Mouse (Mus musculus) forebrain, postnatal 0 days (tissue): ENCODE measurements around the gene Gmfg. TPM values are rescaled to one million over a fixed set of nuclear protein-coding genes. Genes with fewer than 3 reads are reported as not detected.

ENCODE experiments used
- ATAC-seq: fragments of 200-750 bp; cut with Nextera tagmentation; 2 replicates; pipeline ENCODE4 v1.8.0; 2017; ENCODE audit warnings: mild to moderate bottlenecking, moderate library complexity
- DNase-seq: peaks from one replicate; pipeline ENCODE4 v3.0.0-alpha.2; 2015
- H3K27ac ChIP-seq: fragments of 300-500 bp; sonication (generic); 2 replicates; pipeline ENCODE4 v1.5.1; 2014; ENCODE audit warnings: low read depth, mild to moderate bottlenecking, antibody characterized with exemption, low read length, moderate library complexity, mixed read lengths
- H3K27me3 ChIP-seq: fragments of 300-500 bp; sonication (generic); 2 replicates; pipeline ENCODE4 v1.6.1; 2014; ENCODE audit warnings: mild to moderate bottlenecking, low read length, mixed read lengths; ENCODE audit not compliant: insufficient read depth
- H3K36me3 ChIP-seq: fragments of 300-500 bp; sonication (generic); 2 replicates; pipeline ENCODE4 v1.6.1; 2014; ENCODE audit warnings: mild to moderate bottlenecking, moderate library complexity; ENCODE audit not compliant: insufficient read depth
- H3K4me1 ChIP-seq: fragments of 300-500 bp; sonication (generic); 2 replicates; pipeline ENCODE4 v1.6.1; 2014; ENCODE audit warnings: antibody characterized with exemption; ENCODE audit not compliant: insufficient read depth
- H3K4me2 ChIP-seq: fragments of 300-500 bp; sonication (generic); 2 replicates; pipeline ENCODE4 v1.6.1; 2014; ENCODE audit warnings: low read depth, mild to moderate bottlenecking, moderate library complexity
- H3K4me3 ChIP-seq: fragments of 300-500 bp; sonication (generic); 2 replicates; pipeline ENCODE4 v1.5.1; 2014; ENCODE audit warnings: low read depth, low read length, mixed read lengths
- H3K9ac ChIP-seq: fragments of 300-500 bp; sonication (generic); 2 replicates; pipeline ENCODE4 v1.6.1; 2014; ENCODE audit warnings: mild to moderate bottlenecking
- H3K9me3 ChIP-seq: fragments of 300-500 bp; sonication (generic); 2 replicates; pipeline ENCODE4 v1.6.1; 2016; ENCODE audit warnings: low read length
- CTCF ChIP-seq: sonication (generic); IDR thresholded peaks from 2 replicates; pipeline ENCODE4 v1.5.1; 2016; ENCODE audit warnings: antibody characterized with exemption, control low read depth, low read depth
- WGBS: fragments of 180-500 bp; shearing (Covaris S2); extraction: QIAGEN DNeasy Blood & Tissue Kit; methylation state at CpG from one replicate; pipeline ENCODE4 v1.1.7; 2014; 5-methylcytosine and 5-hydroxymethylcytosine counted together
- polyA plus RNA-seq: library from polyadenylated mRNA; unstranded; fragments of >200 nt; fragmentation: Nextera tagmentation; extraction: Ambion mirVana; gene quantifications from 2 replicates; pipeline ENCODE4 v1.2.1, GENCODE M21; 2015
- total RNA-seq: library from RNA; depleted of rRNA; stranded (reverse); fragments of >200 nt; gene quantifications from 2 replicates; pipeline ENCODE4 v1.2.3, GENCODE M21; 2014; rRNA removed

The Gmfg gene
- total RNA-seq (2.6 and 3.8 TPM in 2 replicates), polyA plus RNA-seq (5.8 and 6.7 TPM in 2 replicates)

- Histone ChIP-seq H3K4me1 (peaks cover 18% of the 10 kb centered on the region), H3K27me3 (no peaks in the 10 kb centered on the region), H3K9ac (peak within 1 kb of the TSS; percentile 75), H3K27ac (peak within 1 kb of the TSS; percentile 85), H3K36me3 (0 out of 2 replicates have a peak, but pooled peaks cover 2% of the 10 kb centered on the region), H3K4me2 (peak within 1 kb of the TSS; percentile 63), H3K9me3 (no peaks in the 10 kb centered on the region), H3K4me3 (peak within 1 kb of the TSS; percentile 72)
- WGBS = 4% methylated on average over 16 of the region's 16 CpGs
- ATAC-seq (peak; percentile 57), DNase-seq (peak; percentile 89)
- peak; percentile 86 for TF ChIP-seq CTCF
These were observed at the start of gene Gmfg for GRCm38 (mm10) chr7:28436932-28437570. Gmfg (plus strand) TSS chr7:28437447.

DNA sequence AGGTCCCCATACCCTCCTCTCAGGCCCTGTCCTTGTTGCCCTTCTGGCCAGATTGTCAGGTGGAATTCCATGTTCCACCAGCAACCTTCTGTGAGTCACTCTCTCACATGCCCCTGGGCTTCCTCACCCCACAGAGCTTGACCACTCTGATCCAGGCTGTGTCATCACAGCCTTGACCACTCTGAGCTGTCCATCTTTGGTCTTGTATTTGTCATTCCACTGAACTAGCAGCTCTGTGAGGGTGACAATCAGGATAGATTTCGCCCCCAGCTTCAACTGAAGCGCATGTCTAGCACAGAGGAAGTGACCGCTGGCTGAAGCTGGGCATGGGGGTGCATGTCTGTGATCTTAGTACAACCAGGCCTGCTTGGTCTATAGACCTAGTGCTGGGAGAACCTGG is 46.9 kb upstream of the Gmfg start:
- Histone ChIP-seq H3K9ac (no peak overlapping the region), H3K27me3 (no peaks in the 10 kb centered on the region), H3K4me2 (no peak overlapping the region), H3K4me3 (no peak overlapping the region), H3K27ac (no peak overlapping the region), H3K36me3 (peaks cover 46% of the 10 kb centered on the region), H3K9me3 (no peaks in the 10 kb centered on the region), H3K4me1 (peaks cover 9% of the 10 kb centered on the region)
- 98% methylated on average over 3 of the region's 3 CpGs for WGBS
- DNase-seq (no peak), ATAC-seq (no peak)
- no peak for TF ChIP-seq CTCF

GRCm38 (mm10) chr7:28392429-28393271 is 44.6 kb upstream of the Gmfg start, which contains the start of the genes Med29 and Paf1:
Med29 (minus strand) TSS chr7:28392708.
Paf1 (plus strand) TSS chr7:28392951.
- ATAC-seq = peak; percentile 97

DNA sequence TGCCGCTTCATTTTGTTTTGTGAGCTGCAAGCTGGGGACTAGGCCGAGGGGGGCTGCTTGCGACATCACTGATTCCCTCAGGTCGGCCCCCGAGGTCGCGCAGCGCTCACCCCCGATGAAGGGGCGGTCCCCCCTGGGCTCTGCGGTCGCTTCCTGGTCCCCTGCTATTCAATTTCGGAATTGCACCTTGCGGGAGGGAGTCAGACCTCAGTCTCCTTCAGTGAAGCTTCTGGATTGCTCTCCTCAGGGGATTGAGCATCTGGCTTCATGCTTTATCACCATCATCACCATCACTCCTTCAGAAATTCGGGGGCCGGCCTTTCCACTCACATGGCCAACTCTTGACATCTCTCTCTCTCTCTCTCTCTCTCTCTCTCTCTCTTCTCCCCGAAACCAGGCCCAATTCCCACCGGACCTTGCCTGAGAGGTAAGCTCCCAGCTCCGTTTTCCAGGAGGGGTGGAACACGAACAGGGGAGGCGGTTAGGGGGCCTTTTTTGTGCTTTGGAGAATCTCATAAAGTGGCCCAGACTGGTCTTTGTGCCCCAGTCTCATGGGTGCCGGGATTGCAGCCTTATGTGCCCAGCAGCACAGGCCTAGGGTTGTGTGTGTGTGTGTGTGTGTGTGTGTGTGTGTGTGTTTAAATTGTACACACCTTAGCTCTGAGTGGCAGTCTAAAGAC is 43.8 kb upstream of the Gmfg start:
- peak overlapping the region; percentile 66 for H3K27ac ChIP-seq
- peak overlapping the region; percentile 74 for H3K9ac ChIP-seq
- no peak for TF ChIP-seq CTCF
- no peaks in the 10 kb centered on the region for H3K27me3 ChIP-seq
- H3K4me3 ChIP-seq = peak overlapping the region; percentile 67
- no peak for DNase-seq
- WGBS = 8% methylated on average over 22 of the region's 22 CpGs
- peak overlapping the region; percentile 79 for H3K4me2 ChIP-seq
- peaks cover 9% of the 10 kb centered on the region for H3K4me1 ChIP-seq
- H3K9me3 ChIP-seq = no peaks in the 10 kb centered on the region
- no peak for ATAC-seq
- peaks cover 56% of the 10 kb centered on the region for H3K36me3 ChIP-seq

More at GRCm38 (mm10) chr7:28392429-28393271, 44.6 kb upstream of the Gmfg start, which contains the start of the genes Med29 and Paf1:
- Histone ChIP-seq H3K36me3 (peaks cover 56% of the 10 kb centered on the region), H3K27me3 (no peaks in the 10 kb centered on the region), H3K27ac (peak within 1 kb of the TSS; percentile 73), H3K9me3 (no peaks in the 10 kb centered on the region), H3K4me1 (peaks cover 9% of the 10 kb centered on the region), H3K4me2 (peak within 1 kb of the TSS; percentile 79), H3K9ac (peak within 1 kb of the TSS; percentile 74), H3K4me3 (peak within 1 kb of the TSS; percentile 67)
- under 1% methylated on average over 58 of the region's 58 CpGs for WGBS
- DNase-seq = peak; percentile 98
- no peak for TF ChIP-seq CTCF

DNA sequence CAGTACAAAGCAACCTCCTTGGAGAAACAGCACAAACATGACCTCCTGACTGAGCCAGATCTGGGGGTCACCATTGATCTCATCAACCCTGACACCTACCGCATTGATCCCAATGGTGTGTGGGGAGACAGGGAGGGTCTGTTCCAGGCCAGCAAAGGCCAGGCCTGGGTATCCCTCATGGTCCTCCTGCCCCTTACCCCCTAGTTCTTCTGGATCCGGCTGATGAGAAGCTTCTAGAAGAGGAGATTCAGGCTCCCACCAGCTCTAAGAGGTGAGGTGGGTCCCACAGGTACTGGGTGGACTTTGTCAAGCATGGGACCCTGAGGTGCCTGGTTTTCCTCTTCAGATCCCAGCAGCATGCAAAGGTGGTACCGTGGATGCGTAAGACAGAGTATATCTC is 41.8 kb upstream of the Gmfg start:
- no peak overlapping the region for H3K27ac ChIP-seq
- DNase-seq (no peak), ATAC-seq (no peak)
- H3K4me3 ChIP-seq = no peak overlapping the region
- TF ChIP-seq CTCF = no peak
- WGBS = 100% methylated on average over 4 of the region's 4 CpGs
- H3K27me3 ChIP-seq = no peaks in the 10 kb centered on the region
- H3K4me2 ChIP-seq = no peak overlapping the region
- no peak overlapping the region for H3K9ac ChIP-seq
- peaks cover 9% of the 10 kb centered on the region for H3K4me1 ChIP-seq
- H3K9me3 ChIP-seq = no peaks in the 10 kb centered on the region
- H3K36me3 ChIP-seq = peaks cover 56% of the 10 kb centered on the region

- H3K4me1 ChIP-seq = peaks cover 4% of the 10 kb centered on the region; the same call in 1 of the 2 replicates
- H3K4me2 ChIP-seq = no peak overlapping the region
- no peak overlapping the region for H3K9ac ChIP-seq
- no peak overlapping the region for H3K4me3 ChIP-seq
- no peaks in the 10 kb centered on the region for H3K27me3 ChIP-seq
- no peak for ATAC-seq
- DNase-seq = peak; percentile 54
- peaks cover 77% of the 10 kb centered on the region for H3K36me3 ChIP-seq
- H3K27ac ChIP-seq = no peak overlapping the region
- 56% methylated on average over 3 of the region's 3 CpGs for WGBS
- H3K9me3 ChIP-seq = no peaks in the 10 kb centered on the region
- peak; percentile 54 for TF ChIP-seq CTCF
These were observed 39.2 kb upstream of the Gmfg start for GRCm38 (mm10) chr7:28398000-28398399.
